Mouse (Mus musculus) lung, postnatal 0 days (tissue): ENCODE data around the gene Cd3eap.

Experiments
- CTCF ChIP-seq: IDR thresholded peaks from 2 replicates; pipeline ENCODE4 v1.5.1; 2016; ENCODE audit warnings: antibody characterized with exemption, mild to moderate bottlenecking
- EP300 ChIP-seq: IDR thresholded peaks from 2 replicates; pipeline ENCODE4 v1.6.1; 2016; ENCODE audit warnings: antibody characterized with exemption, mild to moderate bottlenecking, control low read depth

GRCm38 (mm10) chr7:19341250-19341649, 18.0 kb downstream of the Cd3eap start:
- no peak for TF ChIP-seq CTCF
- TF ChIP-seq EP300, result no peak
